Mouse (Mus musculus): ENCODE data around the gene Cd4.
"Not testable (repeated sequence)": the region's sequence is repeated elsewhere in the genome, so short reads cannot be mapped to it uniquely, and the experiment has no call there.

DNA sequence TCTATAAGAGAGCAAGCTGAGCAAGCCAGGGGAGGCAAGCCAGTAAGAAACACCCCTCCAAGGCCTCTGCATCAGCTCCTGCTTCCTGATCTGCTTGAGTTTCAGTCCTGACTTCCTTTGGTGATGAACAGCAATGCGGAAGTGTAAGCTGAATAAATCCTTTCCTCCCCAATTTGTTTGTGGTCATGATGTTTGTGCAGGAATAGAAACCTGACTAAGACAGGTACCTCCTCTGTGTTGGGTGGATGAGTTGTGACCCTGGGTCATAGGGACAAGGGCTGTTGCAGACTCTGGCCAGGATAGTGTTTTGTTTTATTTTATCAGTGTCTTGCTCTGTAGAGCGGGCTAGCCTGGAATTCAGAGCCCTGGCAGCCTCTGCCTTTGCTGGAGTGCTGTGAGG, 6.1 kb upstream of the Cd4 start:
- not testable (repeated sequence) for TF ChIP-seq CTCF (IDR thresholded peaks at IDR 0.05; ENCODE audit: extremely low read depth, insufficient read length, insufficient replicate concordance, low read depth, low read length); POLR2A (IDR thresholded peaks at IDR 0.05; ENCODE audit: low read depth, low read length)

All from small intestine, adult 2 months (tissue).